Mouse (Mus musculus): ENCODE measurements around the gene Olfr424. TPM values are rescaled to one million over a fixed set of nuclear protein-coding genes. Genes with fewer than 3 reads are reported as not detected.

The Olfr424 gene
- polyA plus RNA-seq (2017; shearing (Covaris generic)): not detected

GRCm38 (mm10) chr1:174131217-174131616 lies at the start of gene Olfr424:
Gene Olfr424 (plus strand): TSS chr1:174131517.

GRCm38 (mm10) chr1:174084031-174084430 lies 47.3 kb upstream of the Olfr424 start, which contains the start of gene Olfr429:
Gene Olfr429 (plus strand): TSS chr1:174084331.

GRCm38 (mm10) chr1:174096591-174096990 lies 34.7 kb upstream of the Olfr424 start, which contains the start of gene Olfr427:
Gene Olfr427 (plus strand): TSS chr1:174096891.

GRCm38 (mm10) chr1:174121062-174121461 lies 10.3 kb upstream of the Olfr424 start, which contains the start of gene Olfr231:
Gene Olfr231 (minus strand): TSS chr1:174121162.

GRCm38 (mm10) chr1:174155333-174155732 lies 24.0 kb downstream of the Olfr424 start, which contains the start of gene Olfr420:
Gene Olfr420 (plus strand): TSS chr1:174155633.

GRCm38 (mm10) chr1:174172605-174173004 lies 41.3 kb downstream of the Olfr424 start, which contains the start of gene Spta1:
Gene Spta1 (plus strand): TSS chr1:174172776.

Other genes starting within 250 kb of the Olfr424 start
- gene Ifi211, start 218.5 kb upstream of the Olfr424 start, polyA plus RNA-seq (2017; shearing (Covaris generic)): 13.8 TPM
- gene Mndal, start 189.0 kb upstream of the Olfr424 start, polyA plus RNA-seq (2017; shearing (Covaris generic)): 468 TPM
- 258 TPM for gene Ifi203, start 188.8 kb upstream of the Olfr424 start, polyA plus RNA-seq (2017; shearing (Covaris generic))
- gene Ifi202b, start 148.8 kb upstream of the Olfr424 start, polyA plus RNA-seq (2017; shearing (Covaris generic)): not detected
- 0.16 TPM for gene Ifi205, start 99.7 kb upstream of the Olfr424 start, polyA plus RNA-seq (2017; shearing (Covaris generic))
- gene Olfr433, start 90.8 kb upstream of the Olfr424 start, polyA plus RNA-seq (2017; shearing (Covaris generic)): not detected
- 0.41 TPM for gene Olfr432, start 82.3 kb upstream of the Olfr424 start, polyA plus RNA-seq (2017; shearing (Covaris generic))
- not detected for gene Olfr430, start 64.9 kb upstream of the Olfr424 start, polyA plus RNA-seq (2017; shearing (Covaris generic))
- not detected for gene Olfr429, start 47.2 kb upstream of the Olfr424 start, polyA plus RNA-seq (2017; shearing (Covaris generic))
- gene Olfr427, start 34.6 kb upstream of the Olfr424 start, polyA plus RNA-seq (2017; shearing (Covaris generic)): not detected
- gene Olfr231, start 10.4 kb upstream of the Olfr424 start, polyA plus RNA-seq (2017; shearing (Covaris generic)): not detected
- gene Olfr420, start 24.1 kb downstream of the Olfr424 start, polyA plus RNA-seq (2017; shearing (Covaris generic)): not detected
- gene Spta1, start 41.3 kb downstream of the Olfr424 start, polyA plus RNA-seq (2017; shearing (Covaris generic)): 0.05 TPM
- gene Olfr419, start 120.5 kb downstream of the Olfr424 start, polyA plus RNA-seq (2017; shearing (Covaris generic)): not detected
- gene Mptx1, start 199.0 kb downstream of the Olfr424 start, polyA plus RNA-seq (2017; shearing (Covaris generic)): not detected
- gene Olfr417, start 233.6 kb downstream of the Olfr424 start, polyA plus RNA-seq (2017; shearing (Covaris generic)): not detected

Measured in effector memory CD4-positive, alpha-beta T cell, adult 5 months (primary cell).